22 mouse cellular contexts compared by ENCODE assay signal in the genomic region with DNA sequence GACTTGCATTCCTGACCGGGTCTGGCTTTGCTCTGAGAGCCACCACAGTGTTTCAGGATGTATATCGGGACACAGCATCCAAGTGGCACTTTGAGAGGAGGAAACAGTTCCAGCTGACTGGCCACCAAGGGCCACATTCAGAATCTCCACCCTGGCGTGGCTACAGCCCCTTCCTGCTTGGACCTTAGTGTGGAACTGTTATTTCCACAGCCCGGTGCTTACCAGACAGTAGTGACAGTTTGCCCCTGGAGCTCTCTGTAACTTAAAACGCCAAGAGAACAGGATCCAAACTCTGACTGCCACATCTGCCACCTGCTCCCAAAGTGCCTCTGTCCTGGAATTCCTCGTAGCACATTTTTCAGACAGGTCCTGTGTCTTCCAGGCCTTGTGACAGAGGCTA. TPM values are rescaled to one million over a fixed set of nuclear protein-coding genes. Genes with fewer than 3 reads are reported as not detected.
DNase-seq lines count a peak whose midpoint lies in the region; ATAC-seq and TF ChIP-seq lines count a peak whose summit lies in the region.
"Had no signal": no experiment of that assay in that cellular context is flagged by ENCODE, and none has a peak within 500 bp of the region (broad histone marks: within the 10 kb centered on the region; RNA-seq: fewer than 3 reads in every experiment).

No protein-coding gene starts in this region.

- no peak overlapping the region for H3K4me2 ChIP-seq in hindbrain, embryonic 12.5 days (replicated peaks)
- H3K4me2 ChIP-seq in hindbrain, postnatal 0 days (ENCODE audit: low read depth, low read length) = no peak overlapping the region
- H3K4me2 ChIP-seq: hindbrain, embryonic 15.5 days; liver, embryonic 11.5 days; lung, embryonic 14.5 days; midbrain, embryonic 12.5 days had no signal

- peak overlapping the region; percentile 70 for H3K27ac ChIP-seq in gastrocnemius, adult 2 months
- 0 out of 2 replicates have a peak overlapping the region, but pooled peaks have one; percentile 6 for H3K27ac ChIP-seq in hindbrain, embryonic 12.5 days
- H3K27ac ChIP-seq in hindbrain, postnatal 0 days = no peak overlapping the region
- peak overlapping the region; percentile 28; the same call in 1 of the 2 replicates for H3K27ac ChIP-seq in limb, embryonic 10.5 days
- H3K27ac ChIP-seq: hindbrain, embryonic 15.5 days; midbrain, embryonic 12.5 days had no signal

- no peak for TF ChIP-seq CTCF in gastrocnemius, adult 2 months (IDR thresholded peaks at IDR 0.05)
- TF ChIP-seq CTCF in hindbrain, postnatal 0 days (IDR thresholded peaks at IDR 0.05; ENCODE audit: low read depth) = no peak

- no peaks in the 10 kb centered on the region for H3K9me3 ChIP-seq in hindbrain, embryonic 12.5 days (replicated peaks)
- no peaks in the 10 kb centered on the region for H3K9me3 ChIP-seq in hindbrain, postnatal 0 days (ENCODE audit: low read length)
- H3K9me3 ChIP-seq in limb, embryonic 10.5 days (replicated peaks) = no peaks in the 10 kb centered on the region
- H3K9me3 ChIP-seq: hindbrain, embryonic 15.5 days; midbrain, embryonic 12.5 days had no signal

- H3K4me1 ChIP-seq in hindbrain, embryonic 12.5 days = peaks cover 21% of the 10 kb centered on the region
- no peaks in the 10 kb centered on the region for H3K4me1 ChIP-seq in hindbrain, postnatal 0 days (ENCODE audit: insufficient read depth, low read length)
- H3K4me1 ChIP-seq in limb, embryonic 10.5 days = peaks cover 36% of the 10 kb centered on the region

- intact Hi-C loops in gastrocnemius, adult 2 months (cut with DNase I) = no loop called here

- 47% methylated on average over 6 of the region's 6 CpGs for WGBS in hindbrain, embryonic 12.5 days
- 42% methylated on average over 6 of the region's 6 CpGs for WGBS in hindbrain, postnatal 0 days
- 67% methylated on average over 6 of the region's 6 CpGs for WGBS in limb, embryonic 10.5 days

- H3K9ac ChIP-seq in hindbrain, embryonic 12.5 days = no peak overlapping the region
- no peak overlapping the region for H3K9ac ChIP-seq in hindbrain, postnatal 0 days (replicated peaks; ENCODE audit: low read length)
- H3K9ac ChIP-seq: hindbrain, embryonic 15.5 days; lung, embryonic 14.5 days; midbrain, embryonic 12.5 days had no signal

- no peak for DNase-seq in gastrocnemius, adult 2 months
- DNase-seq in gastrocnemius, adult 18-20 months (ENCODE audit: low spot score) = no peak
- no peak for DNase-seq in hindbrain, postnatal 0 days (ENCODE audit: low spot score)
- DNase-seq in kidney, postnatal 10 days = peak; percentile 33
- no peak for DNase-seq in kidney, adult 9 months
- no peak for DNase-seq in limb, embryonic 10.5 days (ENCODE audit: low spot score)
- DNase-seq: cerebellum, postnatal 14 days; embryo, embryonic 11 days; layer of hippocampus, postnatal 36 days; lung, embryonic 14.5 days; lung, postnatal 4 days; right cerebral cortex, postnatal 14 days; thymus, postnatal 25 days had no signal

- no peaks in the 10 kb centered on the region for H3K27me3 ChIP-seq in hindbrain, embryonic 12.5 days
- no peaks in the 10 kb centered on the region for H3K27me3 ChIP-seq in hindbrain, postnatal 0 days (ENCODE audit: insufficient read depth, low read length)
- no peaks in the 10 kb centered on the region for H3K27me3 ChIP-seq in limb, embryonic 10.5 days (ENCODE audit: low read depth, poor library complexity, severe bottlenecking)
- H3K27me3 ChIP-seq: hindbrain, embryonic 15.5 days had no signal

- H3K36me3 ChIP-seq in hindbrain, embryonic 12.5 days = 0 out of 2 replicates have a peak, but pooled peaks cover 3% of the 10 kb centered on the region
- H3K36me3 ChIP-seq in hindbrain, postnatal 0 days (ENCODE audit: insufficient read depth, low read length) = no peaks in the 10 kb centered on the region
- peaks cover 57% of the 10 kb centered on the region for H3K36me3 ChIP-seq in limb, embryonic 10.5 days
- H3K36me3 ChIP-seq: hindbrain, embryonic 15.5 days; midbrain, embryonic 12.5 days had no signal

- ATAC-seq in hindbrain, embryonic 12.5 days (ENCODE audit: low FRiP score) = no peak
- ATAC-seq in hindbrain, postnatal 0 days = no peak
- ATAC-seq in megakaryocyte, adult 5-6 weeks (ENCODE audit: poor library complexity, severe bottlenecking) = no peak
- ATAC-seq: CD4-positive, CD25-positive, alpha-beta regulatory T cell, adult 4 months; forebrain, embryonic 14.5 days had no signal

- peak overlapping the region; percentile 29 for H3K4me3 ChIP-seq in gastrocnemius, adult 2 months
- no peak overlapping the region for H3K4me3 ChIP-seq in hindbrain, embryonic 12.5 days
- H3K4me3 ChIP-seq in hindbrain, postnatal 0 days (ENCODE audit: low read length) = no peak overlapping the region
- H3K4me3 ChIP-seq in limb, embryonic 10.5 days = no peak overlapping the region
- H3K4me3 ChIP-seq: erythroblast, embryonic 14.5 days; hindbrain, embryonic 15.5 days; midbrain, embryonic 12.5 days had no signal

RNA-seq across cellular contexts. Expression of a gene that starts 25.3 kb away (rescaled TPM):
- total RNA-seq in gastrocnemius, adult 2 months (2021) = 1 to 10 TPM; 2.9 to 6.8 TPM
- 1 to 10 TPM; 3.7 to 8.0 TPM for total RNA-seq in gastrocnemius, adult 18-20 months (2021)
- 43.8 and 45.9 TPM in 2 replicates for polyA plus RNA-seq in hindbrain, embryonic 12.5 days (2016; fragmentation: Nextera tagmentation; extraction: Ambion mirVana)
- total RNA-seq in hindbrain, postnatal 0 days (2014; rRNA removed) = 48.7 and 53.8 TPM in 2 replicates
- polyA plus RNA-seq in hindbrain, postnatal 0 days (2015; fragmentation: Nextera tagmentation; extraction: Ambion mirVana) = 15.6 and 17.4 TPM in 2 replicates
- polyA plus RNA-seq in limb, embryonic 10.5 days (2016; fragmentation: Nextera tagmentation; extraction: Ambion mirVana) = 31.7 and 54.7 TPM in 2 replicates
- total RNA-seq in megakaryocyte, adult 5-6 weeks (2015) = 3.5 and 3.9 TPM in 2 replicates
- 5.9 and 6.5 TPM in 2 replicates for total RNA-seq in megakaryocyte, adult 5-6 weeks (2017)
- total RNA-seq: MEL had no signal
